Mouse (Mus musculus): ENCODE data around the gene Vmn1r111.
"Not testable (repeated sequence)": the region's sequence is repeated elsewhere in the genome, so short reads cannot be mapped to it uniquely, and the experiment has no call there.

Vmn1r111 gene

GRCm38 (mm10) chr7:20703116-20703515 is at the start of gene Vmn1r111:
Gene Vmn1r111 (minus strand): TSS chr7:20703216.
- DNase-seq = not testable (repeated sequence)

GRCm38 (mm10) chr7:20730524-20730923 is 27.5 kb upstream of the Vmn1r111 start, which contains the start of gene Gm10668:
Gene Gm10668 (minus strand): TSS chr7:20730624.
- not testable (repeated sequence) for DNase-seq

- not testable (repeated sequence) for DNase-seq
These were observed 34.4 kb downstream of the Vmn1r111 start, which contains the start of gene Vmn1r107 for GRCm38 (mm10) chr7:20668618-20669017. Gene Vmn1r107 (plus strand): TSS chr7:20668918.

Data from cerebellum, adult 8-10 months (tissue).